15 mouse cellular contexts compared by ENCODE assay signal in genomic region chrX:160455686-160456085, GRCm38 (mm10). TPM values are rescaled to one million over a fixed set of nuclear protein-coding genes. Genes with fewer than 3 reads are reported as not detected.
A peak's percentile ranks its signal among the peaks of the same experiment; 100 is the strongest.
DNase-seq lines count a peak whose midpoint lies in the region; ATAC-seq and TF ChIP-seq lines count a peak whose summit lies in the region.
"Had no signal": no experiment of that assay in that cellular context is flagged by ENCODE, and none has a peak within 500 bp of the region (broad histone marks: within the 10 kb centered on the region; RNA-seq: fewer than 3 reads in every experiment).

No protein-coding gene starts in this region.

- no peak overlapping the region for H3K4me2 ChIP-seq in hindbrain, postnatal 0 days (ENCODE audit: low read depth, low read length)
- no peak overlapping the region for H3K4me2 ChIP-seq in hindbrain, embryonic 12.5 days (replicated peaks)
- H3K4me2 ChIP-seq in neural tube, embryonic 15.5 days: no peak overlapping the region
- H3K4me2 ChIP-seq: embryonic facial prominence, embryonic 15.5 days; intestine, embryonic 15.5 days; liver, embryonic 13.5 days; midbrain, embryonic 11.5 days had no signal

- H3K27me3 ChIP-seq in hindbrain, postnatal 0 days (ENCODE audit: insufficient read depth, low read length): no peaks in the 10 kb centered on the region
- H3K27me3 ChIP-seq in hindbrain, embryonic 12.5 days: peaks cover 3% of the 10 kb centered on the region; the same call in 1 of the 2 replicates
- H3K27me3 ChIP-seq in neural tube, embryonic 15.5 days (replicated peaks): 0 out of 2 replicates have a peak, but pooled peaks cover 3% of the 10 kb centered on the region
- H3K27me3 ChIP-seq: embryonic facial prominence, embryonic 15.5 days; intestine, embryonic 15.5 days; liver, embryonic 13.5 days had no signal

- H3K9me3 ChIP-seq in hindbrain, postnatal 0 days (ENCODE audit: low read length): no peaks in the 10 kb centered on the region
- no peaks in the 10 kb centered on the region for H3K9me3 ChIP-seq in hindbrain, embryonic 12.5 days (replicated peaks)
- H3K9me3 ChIP-seq in neural tube, embryonic 15.5 days (replicated peaks): no peaks in the 10 kb centered on the region
- H3K9me3 ChIP-seq: embryonic facial prominence, embryonic 15.5 days; intestine, embryonic 15.5 days; liver, embryonic 13.5 days had no signal

- TF ChIP-seq CTCF in hindbrain, postnatal 0 days (IDR thresholded peaks at IDR 0.05; ENCODE audit: low read depth): peak; percentile 21; the same call in 1 of the 2 replicates

- no peaks in the 10 kb centered on the region for H3K36me3 ChIP-seq in hindbrain, postnatal 0 days (ENCODE audit: insufficient read depth, low read length)
- H3K36me3 ChIP-seq in hindbrain, embryonic 12.5 days: no peaks in the 10 kb centered on the region
- H3K36me3 ChIP-seq in neural tube, embryonic 15.5 days: no peaks in the 10 kb centered on the region
- H3K36me3 ChIP-seq: embryonic facial prominence, embryonic 15.5 days; intestine, embryonic 15.5 days; liver, embryonic 13.5 days had no signal

- H3K27ac ChIP-seq in hindbrain, postnatal 0 days: no peak overlapping the region
- no peak overlapping the region for H3K27ac ChIP-seq in hindbrain, embryonic 12.5 days
- no peak overlapping the region for H3K27ac ChIP-seq in neural tube, embryonic 15.5 days (replicated peaks)
- H3K27ac ChIP-seq: embryonic facial prominence, embryonic 15.5 days; intestine, embryonic 15.5 days; left cerebral cortex, adult 2 months; liver, embryonic 13.5 days had no signal

- no peak for ATAC-seq in hindbrain, postnatal 0 days
- no peak for ATAC-seq in hindbrain, embryonic 12.5 days (ENCODE audit: low FRiP score)
- no peak for ATAC-seq in neural tube, embryonic 15.5 days (ENCODE audit: low FRiP score)
- ATAC-seq: intestine, embryonic 15.5 days had no signal

- peak; percentile 1 for DNase-seq in hindbrain, postnatal 0 days (ENCODE audit: low spot score)
- DNase-seq in lung, postnatal 10 days: peak; percentile 13
- no peak for DNase-seq in lung, adult 18-20 months
- peak; percentile 3 for DNase-seq in Muller cell, postnatal 12 days (ENCODE audit: inconsistent ontology term)
- peak; percentile 2 for DNase-seq in fibroblast of lung, adult 2 months (ENCODE audit: low read depth)
- no peak for DNase-seq in natural killer cell, adult 2 months (ENCODE audit: low spot score in 2 of 2)
- DNase-seq: cerebellum, adult 9-11 months; liver, embryonic 13.5 days; right cerebral cortex, postnatal 4 days had no signal

- WGBS in hindbrain, postnatal 0 days: 78% methylated on average over 5 of the region's 5 CpGs
- WGBS in hindbrain, embryonic 12.5 days: 72% methylated on average over 5 of the region's 5 CpGs
- WGBS in neural tube, embryonic 15.5 days: 69% methylated on average over 5 of the region's 5 CpGs

- H3K9ac ChIP-seq in hindbrain, postnatal 0 days (replicated peaks; ENCODE audit: low read length): no peak overlapping the region
- no peak overlapping the region for H3K9ac ChIP-seq in hindbrain, embryonic 12.5 days
- H3K9ac ChIP-seq in neural tube, embryonic 15.5 days (replicated peaks): no peak overlapping the region
- H3K9ac ChIP-seq: embryonic facial prominence, embryonic 15.5 days; intestine, embryonic 15.5 days; liver, embryonic 13.5 days had no signal

- no peaks in the 10 kb centered on the region for H3K4me1 ChIP-seq in hindbrain, postnatal 0 days (ENCODE audit: insufficient read depth, low read length)
- H3K4me1 ChIP-seq in hindbrain, embryonic 12.5 days: no peaks in the 10 kb centered on the region
- H3K4me1 ChIP-seq in neural tube, embryonic 15.5 days: no peaks in the 10 kb centered on the region
- H3K4me1 ChIP-seq: embryonic facial prominence, embryonic 15.5 days; intestine, embryonic 15.5 days; liver, embryonic 13.5 days had no signal

- no peak overlapping the region for H3K4me3 ChIP-seq in hindbrain, postnatal 0 days (ENCODE audit: low read length)
- H3K4me3 ChIP-seq in hindbrain, embryonic 12.5 days: no peak overlapping the region
- no peak overlapping the region for H3K4me3 ChIP-seq in neural tube, embryonic 15.5 days (replicated peaks)
- H3K4me3 ChIP-seq: embryonic facial prominence, embryonic 15.5 days; intestine, embryonic 15.5 days; left cerebral cortex, adult 2 months; liver, embryonic 13.5 days had no signal

RNA-seq across cellular contexts. Expression of gene Phka2, which starts 46.3 kb away (rescaled TPM):
- total RNA-seq in hindbrain, postnatal 0 days (2014; rRNA removed): 14.0 and 15.5 TPM in 2 replicates
- 7.4 and 7.9 TPM in 2 replicates for polyA plus RNA-seq in hindbrain, postnatal 0 days (2015; fragmentation: Nextera tagmentation; extraction: Ambion mirVana)
- 20.0 and 20.3 TPM in 2 replicates for polyA plus RNA-seq in hindbrain, embryonic 12.5 days (2016; fragmentation: Nextera tagmentation; extraction: Ambion mirVana)
- 9.8 and 11.2 TPM in 2 replicates for polyA plus RNA-seq in neural tube, embryonic 15.5 days (2015; fragmentation: Nextera tagmentation; extraction: Ambion mirVana)

Comparison
In these comparisons a context has a peak if more than half of its experiments do, and no peak if none do; other contexts are left out.
1. DNase-seq: peak in hindbrain, postnatal 0 days (single experiment), lung, postnatal 10 days (single experiment), Muller cell, postnatal 12 days (single experiment) and fibroblast of lung, adult 2 months (single experiment); none in lung, adult 18-20 months (0 of 2) and natural killer cell, adult 2 months (0 of 2).